ENCODE assay signal across 19 mouse cellular contexts in the genomic region with DNA sequence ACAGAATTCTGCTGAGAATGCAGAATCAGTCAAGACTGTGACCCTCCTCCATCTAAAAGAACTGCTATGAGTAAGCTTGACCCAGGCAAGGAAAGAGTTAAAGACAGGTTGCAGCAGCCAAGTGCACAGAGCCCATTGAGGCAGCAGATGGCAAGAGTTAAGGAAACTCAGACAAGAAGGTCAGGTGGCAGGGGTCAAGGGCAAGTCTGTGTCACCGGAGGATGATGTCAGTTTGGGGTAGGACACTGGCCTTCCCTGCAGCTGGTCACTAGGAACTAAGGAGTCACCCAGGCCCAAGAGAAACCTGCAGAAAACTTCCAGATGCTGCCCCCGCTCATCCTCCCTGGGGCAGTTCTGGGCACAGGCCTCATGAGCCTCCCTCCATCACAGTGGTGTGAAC. TPM values are rescaled to one million over a fixed set of nuclear protein-coding genes. Genes with fewer than 3 reads are reported as not detected.
"Had no signal": no experiment of that assay in that cellular context is flagged by ENCODE, and none has a peak within 500 bp of the region (broad histone marks: within the 10 kb centered on the region; RNA-seq: fewer than 3 reads in every experiment).

No protein-coding gene starts in this region.

- H3K9ac ChIP-seq: lung, embryonic 14.5 days; midbrain, embryonic 12.5 days; midbrain, embryonic 15.5 days; neural tube, embryonic 12.5 days; stomach, embryonic 15.5 days had no signal

- H3K27me3 ChIP-seq: midbrain, embryonic 12.5 days; midbrain, embryonic 15.5 days; neural tube, embryonic 12.5 days; stomach, embryonic 15.5 days had no signal

- H3K9me3 ChIP-seq: midbrain, embryonic 10.5 days; midbrain, embryonic 12.5 days; midbrain, embryonic 15.5 days; neural tube, embryonic 12.5 days; stomach, embryonic 15.5 days had no signal

- H3K4me2 ChIP-seq: lung, embryonic 14.5 days; midbrain, embryonic 12.5 days; midbrain, embryonic 15.5 days; neural tube, embryonic 12.5 days; stomach, embryonic 15.5 days had no signal

- DNase-seq: lung, adult 18-20 months; lung, embryonic 14.5 days; lung, postnatal 10 days; lung, postnatal 4 days; right cerebral cortex, postnatal 14 days; thymus, adult 2 months; thymus, postnatal 25 days; thymus, postnatal 4 days had no signal

- H3K27ac ChIP-seq: midbrain, embryonic 10.5 days; midbrain, embryonic 12.5 days; midbrain, embryonic 15.5 days; neural tube, embryonic 12.5 days; stomach, embryonic 15.5 days; stomach, postnatal 0 days had no signal

- H3K4me3 ChIP-seq: midbrain, embryonic 10.5 days; midbrain, embryonic 12.5 days; midbrain, embryonic 15.5 days; neural tube, embryonic 12.5 days; stomach, embryonic 15.5 days had no signal

- H3K4me1 ChIP-seq: midbrain, embryonic 12.5 days; midbrain, embryonic 15.5 days; neural tube, embryonic 12.5 days; stomach, embryonic 15.5 days had no signal

- H3K36me3 ChIP-seq: midbrain, embryonic 10.5 days; midbrain, embryonic 12.5 days; midbrain, embryonic 15.5 days; neural tube, embryonic 12.5 days; stomach, embryonic 15.5 days had no signal

RNA-seq across cellular contexts. Expression of a gene that starts 2.8 kb away (rescaled TPM):
- total RNA-seq: megakaryocyte, adult 5-6 weeks; monocyte, adult 5-6 weeks had no signal
- polyA plus RNA-seq: lung, embryonic 14.5 days; lung, embryonic 16.5 days; midbrain, embryonic 10.5 days; stomach, embryonic 15.5 days had no signal

RNA-seq across cellular contexts. Expression of a gene that starts 26.2 kb away (rescaled TPM):
- total RNA-seq: neutrophil, adult 5-6 weeks had no signal
- polyA plus RNA-seq: neural tube, embryonic 14.5 days had no signal

RNA-seq across cellular contexts. Expression of a gene that starts 41.6 kb away (rescaled TPM):
- total RNA-seq: neutrophil, adult 5-6 weeks had no signal
